Mouse (Mus musculus) embryonic facial prominence, embryonic 14.5 days (tissue): Measurements from ENCODE around the gene Cdh23. TPM values are rescaled to one million over a fixed set of nuclear protein-coding genes. Genes with fewer than 3 reads are reported as not detected.

Experiments
- ATAC-seq: fragments of 200-750 bp; cut with Nextera tagmentation; 2 replicates; pipeline ENCODE4 v1.8.0; 2017; ENCODE audit warnings: low read depth, moderate number of reproducible peaks, moderate TSS enrichment
- DNase-seq: peaks from one replicate; pipeline ENCODE4 v3.0.0-alpha.2; 2015; ENCODE audit warnings: low spot score
- H3K27ac ChIP-seq: fragments of 300-500 bp; sonication (generic); replicated peaks from 2 replicates; pipeline ENCODE4 v1.5.1; 2014; ENCODE audit warnings: low read depth, mild to moderate bottlenecking, low read length, moderate library complexity
- H3K27me3 ChIP-seq: fragments of 300-500 bp; sonication (generic); replicated peaks from 2 replicates; pipeline ENCODE4 v1.6.1; 2014; ENCODE audit warnings: low read length; ENCODE audit not compliant: control insufficient read depth, insufficient read depth
- H3K36me3 ChIP-seq: fragments of 300-500 bp; sonication (generic); 2 replicates; pipeline ENCODE4 v1.6.1; 2014; ENCODE audit warnings: low read length, mixed read lengths; ENCODE audit not compliant: control insufficient read depth, insufficient read depth
- H3K4me1 ChIP-seq: fragments of 300-500 bp; sonication (generic); 2 replicates; pipeline ENCODE4 v1.6.1; 2014; ENCODE audit warnings: antibody characterized with exemption, low read length; ENCODE audit not compliant: control insufficient read depth, insufficient read depth
- H3K4me2 ChIP-seq: fragments of 300-500 bp; sonication (generic); 2 replicates; pipeline ENCODE4 v1.6.1; 2014; ENCODE audit warnings: low read depth, mild to moderate bottlenecking, low read length, moderate library complexity, mixed read lengths
- H3K4me3 ChIP-seq: fragments of 300-500 bp; sonication (generic); 2 replicates; pipeline ENCODE4 v1.5.1; 2014; ENCODE audit warnings: low read depth, mild to moderate bottlenecking, low read length
- H3K9ac ChIP-seq: fragments of 300-500 bp; sonication (generic); 2 replicates; pipeline ENCODE4 v1.6.1; 2014; ENCODE audit warnings: low read depth, mild to moderate bottlenecking, low read length, moderate library complexity, mixed read lengths
- H3K9me3 ChIP-seq: fragments of 300-500 bp; sonication (generic); 2 replicates; pipeline ENCODE4 v1.6.1; 2016; ENCODE audit warnings: low read length; ENCODE audit not compliant: control insufficient read depth
- WGBS: fragments of 180-500 bp; shearing (Covaris S2); extraction: QIAGEN DNeasy Blood & Tissue Kit; methylation state at CpG from one replicate; pipeline ENCODE4 v1.1.7; 2014; 5-methylcytosine and 5-hydroxymethylcytosine counted together
- polyA plus RNA-seq: library from polyadenylated mRNA; unstranded; fragments of >200 nt; fragmentation: Nextera tagmentation; extraction: Ambion mirVana; gene quantifications from 2 replicates; pipeline ENCODE4 v1.2.1, GENCODE M21; 2014

The Cdh23 gene
- polyA plus RNA-seq, 1 experiment from 2014 or later: 1.0 TPM

DNA sequence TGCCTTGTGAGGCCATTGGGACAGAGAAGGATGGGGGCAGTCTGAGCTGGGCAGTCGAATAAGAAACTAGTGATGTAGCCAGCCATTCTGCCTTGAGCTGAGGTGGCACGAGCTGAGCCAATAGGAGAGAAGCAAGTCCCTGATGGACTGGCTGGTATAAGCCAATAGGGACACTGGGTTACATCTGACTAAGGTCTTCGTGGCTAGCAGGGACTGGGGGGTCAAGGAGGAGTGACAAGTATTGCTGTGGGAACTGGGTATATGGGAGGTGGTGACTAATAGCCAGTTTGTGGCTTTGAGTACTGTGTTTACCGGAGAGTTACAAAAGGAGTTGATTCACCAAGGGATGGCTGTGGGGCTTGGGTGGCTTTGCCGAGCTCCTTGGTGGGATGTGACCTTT lies 300.7 kb downstream of the Cdh23 start:
- no peaks in the 10 kb centered on the region for H3K9me3 ChIP-seq
- no peak overlapping the region for H3K4me2 ChIP-seq
- H3K36me3 ChIP-seq: no peaks in the 10 kb centered on the region
- no peak overlapping the region for H3K9ac ChIP-seq
- WGBS: 72% methylated on average over 5 of the region's 5 CpGs
- no peak overlapping the region for H3K27ac ChIP-seq
- H3K27me3 ChIP-seq: no peaks in the 10 kb centered on the region
- H3K4me1 ChIP-seq: no peaks in the 10 kb centered on the region
- ATAC-seq: no peak
- no peak overlapping the region for H3K4me3 ChIP-seq
- DNase-seq: no peak

DNA sequence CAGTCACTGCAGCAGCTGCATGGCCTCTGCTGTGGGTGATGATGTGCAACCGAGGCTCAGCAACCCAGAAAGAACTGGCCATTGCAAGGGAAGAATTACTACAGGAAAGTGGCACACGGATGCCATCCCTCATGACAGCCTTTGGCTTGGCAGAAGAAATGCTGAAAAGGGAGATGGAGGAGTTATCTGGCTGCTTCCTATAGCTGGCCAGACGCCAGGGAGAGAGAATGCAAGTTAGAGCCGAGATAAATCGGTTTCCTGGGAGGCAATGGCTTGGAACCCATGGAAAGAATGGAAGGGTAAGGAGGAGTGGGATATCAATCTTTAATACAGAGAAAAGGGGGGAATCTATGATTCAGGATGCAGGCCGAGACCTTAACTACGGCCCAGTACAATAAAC lies 301.4 kb downstream of the Cdh23 start:
- H3K4me3 ChIP-seq: no peak overlapping the region
- no peaks in the 10 kb centered on the region for H3K4me1 ChIP-seq
- H3K27ac ChIP-seq: no peak overlapping the region
- H3K9me3 ChIP-seq: no peaks in the 10 kb centered on the region
- 76% methylated on average over 7 of the region's 7 CpGs for WGBS
- no peak overlapping the region for H3K9ac ChIP-seq
- no peak for ATAC-seq
- no peaks in the 10 kb centered on the region for H3K36me3 ChIP-seq
- no peaks in the 10 kb centered on the region for H3K27me3 ChIP-seq
- no peak overlapping the region for H3K4me2 ChIP-seq
- no peak for DNase-seq

DNA sequence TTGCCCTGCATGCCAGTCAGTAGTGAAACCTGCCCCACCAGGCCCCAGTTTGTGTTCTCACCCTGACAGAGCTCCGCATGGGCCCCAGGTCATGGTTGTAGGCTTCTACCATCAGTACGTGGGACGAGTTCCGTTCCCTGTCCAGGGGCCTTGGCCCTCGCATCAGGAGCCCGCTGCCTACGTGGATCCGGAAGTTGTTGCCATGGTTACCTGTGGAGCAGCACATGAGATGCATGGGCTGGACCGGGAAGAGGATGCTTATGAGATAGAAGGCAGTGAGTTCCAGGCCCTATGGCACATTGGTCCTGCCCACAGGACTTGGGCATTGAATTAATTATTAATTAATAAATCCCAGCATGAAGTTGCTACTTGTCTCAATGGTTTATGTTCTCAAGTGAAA lies 304.6 kb downstream of the Cdh23 start:
- 94% methylated on average over 9 of the region's 9 CpGs for WGBS
- DNase-seq (no peak), ATAC-seq (no peak)
- H3K4me3 ChIP-seq: no peak overlapping the region
- H3K27ac ChIP-seq: no peak overlapping the region
- no peaks in the 10 kb centered on the region for H3K36me3 ChIP-seq
- 0 out of 2 replicates have a peak, but pooled peaks cover 6% of the 10 kb centered on the region for H3K4me1 ChIP-seq
- no peak overlapping the region for H3K4me2 ChIP-seq
- no peaks in the 10 kb centered on the region for H3K27me3 ChIP-seq
- no peak overlapping the region for H3K9ac ChIP-seq
- H3K9me3 ChIP-seq: no peaks in the 10 kb centered on the region

DNA sequence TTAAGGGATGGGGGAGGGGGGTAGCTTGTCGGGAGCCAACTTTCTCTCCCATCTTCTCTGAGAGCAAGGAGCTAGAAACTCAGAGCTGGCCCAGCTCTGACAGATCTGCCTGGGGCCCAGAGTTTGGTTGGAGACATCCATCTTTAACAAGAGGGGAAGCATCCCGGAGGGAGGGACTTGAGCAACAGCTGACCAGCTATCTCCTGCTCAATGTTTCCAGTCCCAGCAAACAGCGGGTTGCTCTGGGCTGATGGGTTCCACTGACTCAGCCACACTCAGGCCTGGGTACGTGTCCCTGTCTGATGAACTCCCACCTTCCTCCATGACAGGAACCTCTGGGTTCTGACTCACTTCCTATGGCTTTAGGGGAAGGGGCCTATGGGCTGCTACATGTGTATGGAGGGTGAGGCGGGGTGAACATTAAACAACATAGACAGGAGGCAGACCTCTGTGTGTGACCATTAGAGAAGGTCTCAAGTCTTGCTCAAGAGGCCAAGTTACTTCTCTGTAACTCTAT lies 305.3 kb downstream of the Cdh23 start:
- H3K27me3 ChIP-seq: no peaks in the 10 kb centered on the region
- no peak for ATAC-seq
- WGBS: 63% methylated on average over 5 of the region's 5 CpGs
- H3K4me3 ChIP-seq: no peak overlapping the region
- no peak overlapping the region for H3K4me2 ChIP-seq
- H3K27ac ChIP-seq: no peak overlapping the region
- DNase-seq: no peak
- H3K9ac ChIP-seq: no peak overlapping the region
- no peaks in the 10 kb centered on the region for H3K36me3 ChIP-seq
- H3K9me3 ChIP-seq: no peaks in the 10 kb centered on the region
- 0 out of 2 replicates have a peak, but pooled peaks cover 6% of the 10 kb centered on the region for H3K4me1 ChIP-seq

DNA sequence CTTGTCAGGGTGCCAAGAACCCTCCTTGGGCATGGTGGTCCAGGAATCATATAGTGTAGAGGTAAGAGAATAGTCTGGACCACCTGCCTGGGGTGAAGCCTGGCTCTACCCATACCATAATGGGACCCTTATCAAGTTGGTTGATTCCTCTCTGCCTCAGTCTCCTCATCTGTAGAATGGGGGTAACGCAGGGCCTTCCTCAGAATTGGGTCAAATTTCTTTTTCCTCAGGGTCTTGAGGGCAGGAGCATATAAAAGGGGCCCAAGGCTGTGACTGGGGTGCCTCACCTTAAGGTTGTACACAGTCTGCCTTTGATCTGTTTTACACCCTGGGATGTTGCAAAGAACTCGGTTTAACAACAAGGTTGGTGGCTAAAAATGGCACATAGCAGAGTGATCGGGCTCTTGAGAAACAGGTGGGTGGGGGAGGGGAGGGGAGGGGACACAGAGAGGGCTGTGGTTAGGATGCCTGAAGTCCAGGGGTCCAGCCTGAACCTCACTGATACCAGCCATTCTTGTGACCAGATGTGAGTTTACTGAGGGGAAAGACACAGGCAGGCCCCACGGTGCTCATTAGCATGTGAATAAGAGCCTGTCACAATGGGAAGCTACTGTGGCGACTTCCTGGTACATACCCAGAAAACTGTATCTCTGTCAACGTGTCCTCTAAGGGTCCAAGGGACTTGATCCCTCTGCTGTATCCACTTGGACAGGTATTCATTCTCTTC lies 305.9 kb downstream of the Cdh23 start:
- ATAC-seq (no peak), DNase-seq (no peak)
- no peaks in the 10 kb centered on the region for H3K9me3 ChIP-seq
- H3K4me3 ChIP-seq: no peak overlapping the region
- no peak overlapping the region for H3K27ac ChIP-seq
- no peaks in the 10 kb centered on the region for H3K36me3 ChIP-seq
- H3K9ac ChIP-seq: no peak overlapping the region
- 0 out of 2 replicates have a peak, but pooled peaks cover 6% of the 10 kb centered on the region for H3K4me1 ChIP-seq
- no peak overlapping the region for H3K4me2 ChIP-seq
- H3K27me3 ChIP-seq: no peaks in the 10 kb centered on the region
- WGBS: 48% methylated on average over 5 of the region's 6 CpGs

DNA sequence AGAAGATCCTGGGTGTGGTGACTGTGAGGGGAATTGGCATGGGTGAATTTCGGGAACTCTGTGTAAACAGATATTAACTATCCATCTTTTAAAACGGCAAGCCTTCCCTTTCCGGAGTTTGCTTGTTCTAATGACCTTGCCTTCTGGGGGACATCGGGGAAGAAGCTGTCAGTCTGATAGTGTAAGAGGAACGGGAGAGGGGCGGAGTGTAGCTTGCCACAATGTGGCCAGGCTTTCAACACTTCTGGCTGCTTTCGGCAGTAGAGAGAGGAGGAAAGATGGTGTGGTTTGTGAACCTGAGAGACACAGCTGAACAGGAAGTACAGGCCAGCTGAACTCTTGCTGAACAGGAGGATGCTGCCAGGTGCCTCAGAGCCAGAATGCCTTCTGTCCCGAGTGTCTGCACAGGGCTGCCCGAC lies 306.8 kb downstream of the Cdh23 start:
- no peak for ATAC-seq
- H3K27ac ChIP-seq: no peak overlapping the region
- H3K9ac ChIP-seq: no peak overlapping the region
- H3K4me2 ChIP-seq: no peak overlapping the region
- H3K4me1 ChIP-seq: 0 out of 2 replicates have a peak, but pooled peaks cover 6% of the 10 kb centered on the region
- H3K9me3 ChIP-seq: no peaks in the 10 kb centered on the region
- H3K4me3 ChIP-seq: no peak overlapping the region
- no peaks in the 10 kb centered on the region for H3K27me3 ChIP-seq
- 35% methylated on average over 9 of the region's 9 CpGs for WGBS
- H3K36me3 ChIP-seq: no peaks in the 10 kb centered on the region
- DNase-seq: no peak

DNA sequence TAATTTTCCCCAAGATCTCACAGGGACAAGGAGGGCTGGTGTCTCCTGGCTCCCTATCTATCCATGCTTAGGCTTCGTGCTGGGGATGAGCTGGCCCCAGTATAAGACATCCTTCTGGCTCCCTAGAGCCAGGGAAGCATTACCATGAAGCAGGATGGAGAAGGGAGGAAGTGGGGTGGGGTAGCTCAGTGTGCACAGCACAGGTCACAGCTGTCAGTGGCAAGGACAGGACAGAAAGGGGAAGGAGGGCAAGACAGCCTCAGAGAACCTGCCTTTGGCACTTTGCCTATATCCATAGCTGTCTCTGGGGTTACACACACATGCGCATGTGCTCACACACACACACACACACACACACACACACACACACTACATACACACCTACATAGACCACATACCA lies 308.0 kb downstream of the Cdh23 start:
- Histone ChIP-seq H3K36me3 (no peaks in the 10 kb centered on the region), H3K4me2 (no peak overlapping the region), H3K4me1 (0 out of 2 replicates have a peak, but pooled peaks cover 6% of the 10 kb centered on the region), H3K27ac (no peak overlapping the region), H3K27me3 (no peaks in the 10 kb centered on the region), H3K9ac (no peak overlapping the region), H3K9me3 (no peaks in the 10 kb centered on the region), H3K4me3 (no peak overlapping the region)
- ATAC-seq (no peak), DNase-seq (no peak)
- WGBS: 88% methylated on average over 1 of the region's 2 CpGs

DNA sequence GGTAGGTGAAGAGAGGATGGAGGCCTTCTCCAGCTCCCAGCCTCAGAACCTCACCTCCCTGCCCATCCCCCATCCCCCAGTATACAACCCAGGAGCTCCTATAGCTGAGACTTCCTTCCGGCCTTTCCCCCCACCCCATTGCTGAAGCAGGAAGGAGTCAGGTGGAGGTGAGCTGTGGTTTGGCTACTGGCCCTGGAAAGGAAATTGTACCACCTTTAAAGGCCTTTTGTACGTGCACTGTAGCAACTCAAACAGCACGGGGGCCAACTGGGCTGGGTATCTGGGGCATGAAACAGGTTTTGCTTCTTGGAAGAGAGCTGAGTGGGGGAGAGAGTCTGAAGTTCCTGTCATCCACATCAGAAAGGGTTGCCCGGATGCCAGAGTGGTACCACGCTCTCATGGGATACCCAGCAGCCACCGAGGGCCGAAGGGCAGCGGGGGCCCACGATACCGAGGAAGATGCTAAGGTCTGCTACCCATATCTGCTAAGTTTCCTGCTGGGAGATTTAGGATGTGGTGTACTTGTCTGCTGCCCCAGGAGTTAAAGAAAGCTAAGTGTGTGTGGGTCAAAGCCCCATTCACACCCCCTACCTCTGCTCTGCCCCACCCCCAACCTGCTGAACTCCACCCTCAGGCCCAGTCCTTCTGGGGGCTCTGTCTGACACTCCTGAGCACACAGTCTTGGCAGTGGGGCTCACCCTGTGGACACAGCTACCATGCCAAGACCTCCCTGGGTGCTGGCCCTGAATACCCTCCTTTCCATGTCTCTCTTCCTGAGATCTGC lies 315.0 kb downstream of the Cdh23 start:
- 64% methylated on average over 10 of the region's 10 CpGs for WGBS
- H3K36me3 ChIP-seq: no peaks in the 10 kb centered on the region
- no peaks in the 10 kb centered on the region for H3K9me3 ChIP-seq
- ATAC-seq (peak; percentile 73), DNase-seq (peak; percentile 59)
- no peak overlapping the region for H3K4me2 ChIP-seq
- H3K27me3 ChIP-seq: no peaks in the 10 kb centered on the region
- no peak overlapping the region for H3K4me3 ChIP-seq
- peak overlapping the region; percentile 36 for H3K27ac ChIP-seq
- no peaks in the 10 kb centered on the region for H3K4me1 ChIP-seq
- no peak overlapping the region for H3K9ac ChIP-seq
